Mouse (Mus musculus) limb, embryonic 12.5 days (tissue): Measurements from ENCODE around the gene Ivl. TPM values are rescaled to one million over a fixed set of nuclear protein-coding genes. Genes with fewer than 3 reads are reported as not detected.

Experiments
- ATAC-seq: fragments of 200-750 bp; cut with Nextera tagmentation; 2 replicates; pipeline ENCODE4 v1.8.0; 2017; ENCODE audit warnings: low read depth, moderate TSS enrichment; ENCODE audit not compliant: insufficient number of reproducible peaks, insufficient read depth, low FRiP score, low TSS enrichment
- H3K27ac ChIP-seq: fragments of 300-500 bp; sonication (generic); 2 replicates; pipeline ENCODE4 v1.5.1; 2016; ENCODE audit warnings: mild to moderate bottlenecking, moderate library complexity
- H3K27me3 ChIP-seq: fragments of 300-500 bp; sonication (generic); 2 replicates; pipeline ENCODE4 v1.6.1; 2016; ENCODE audit warnings: mild to moderate bottlenecking, moderate library complexity
- H3K36me3 ChIP-seq: fragments of 300-500 bp; sonication (generic); 2 replicates; pipeline ENCODE4 v1.6.1; 2016; ENCODE audit warnings: mild to moderate bottlenecking, moderate library complexity
- H3K4me1 ChIP-seq: fragments of 300-500 bp; sonication (generic); replicated peaks from 2 replicates; pipeline ENCODE4 v1.6.1; 2016
- H3K4me2 ChIP-seq: fragments of 300-500 bp; sonication (generic); 2 replicates; pipeline ENCODE4 v1.6.1; 2016; ENCODE audit warnings: mild to moderate bottlenecking, moderate library complexity
- H3K4me3 ChIP-seq: fragments of 300-500 bp; sonication (generic); replicated peaks from 2 replicates; pipeline ENCODE4 v1.5.1; 2016; ENCODE audit warnings: mild to moderate bottlenecking
- H3K9ac ChIP-seq: fragments of 300-500 bp; sonication (generic); replicated peaks from 2 replicates; pipeline ENCODE4 v1.6.1; 2016; ENCODE audit warnings: mild to moderate bottlenecking, moderate library complexity
- H3K9me3 ChIP-seq: fragments of 300-500 bp; sonication (generic); 2 replicates; pipeline ENCODE4 v1.6.1; 2016; ENCODE audit warnings: mild to moderate bottlenecking, moderate library complexity
- WGBS: fragments of 180-500 bp; shearing (Covaris S2); methylation state at CpG from one replicate; pipeline ENCODE4 v1.1.7; 2016; 5-methylcytosine and 5-hydroxymethylcytosine counted together
- polyA plus RNA-seq: library from polyadenylated mRNA; unstranded; fragments of >200 nt; fragmentation: Nextera tagmentation; extraction: Ambion mirVana; gene quantifications from 2 replicates; pipeline ENCODE4 v1.2.1, GENCODE M21; 2016

Gene Ivl
- polyA plus RNA-seq, 1 experiment from 2014 or later, result 0.18 TPM

GRCm38 (mm10) chr3:92583164-92583826, 9.8 kb upstream of the Ivl start:
- Histone ChIP-seq H3K4me1 (no peaks in the 10 kb centered on the region), H3K36me3 (no peaks in the 10 kb centered on the region), H3K9ac (no peak overlapping the region), H3K4me2 (no peak overlapping the region), H3K27me3 (no peaks in the 10 kb centered on the region), H3K4me3 (no peak overlapping the region), H3K9me3 (no peaks in the 10 kb centered on the region), H3K27ac (no peak overlapping the region)
- ATAC-seq, result no peak
- 72% methylated on average over 3 of the region's 3 CpGs for WGBS

DNA sequence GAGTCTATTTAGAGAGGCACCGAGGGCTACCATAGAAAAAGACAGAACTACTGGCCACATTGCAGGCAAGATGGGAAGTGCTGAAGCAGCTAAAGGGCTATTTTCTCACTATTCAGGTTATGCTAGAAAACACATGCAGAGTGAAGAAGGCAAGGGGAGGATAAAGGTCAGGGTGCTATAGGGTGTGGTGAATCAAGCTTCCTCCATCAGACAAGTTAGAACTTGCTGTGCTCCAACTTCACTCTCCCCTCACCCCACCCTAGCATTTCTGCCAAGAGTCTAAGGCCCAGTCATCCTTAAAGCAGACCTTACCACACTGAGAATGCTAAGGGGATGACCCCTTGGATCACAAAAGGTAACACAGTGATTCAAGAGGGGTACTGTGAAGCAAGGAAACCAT, 6.0 kb upstream of the Ivl start:
- Histone ChIP-seq H3K9ac (no peak overlapping the region), H3K4me1 (no peaks in the 10 kb centered on the region), H3K27me3 (no peaks in the 10 kb centered on the region), H3K4me2 (no peak overlapping the region), H3K9me3 (no peaks in the 10 kb centered on the region), H3K36me3 (no peaks in the 10 kb centered on the region), H3K27ac (no peak overlapping the region), H3K4me3 (no peak overlapping the region)
- 63% methylated on average over 1 of the region's 1 CpGs for WGBS
- no peak for ATAC-seq

DNA sequence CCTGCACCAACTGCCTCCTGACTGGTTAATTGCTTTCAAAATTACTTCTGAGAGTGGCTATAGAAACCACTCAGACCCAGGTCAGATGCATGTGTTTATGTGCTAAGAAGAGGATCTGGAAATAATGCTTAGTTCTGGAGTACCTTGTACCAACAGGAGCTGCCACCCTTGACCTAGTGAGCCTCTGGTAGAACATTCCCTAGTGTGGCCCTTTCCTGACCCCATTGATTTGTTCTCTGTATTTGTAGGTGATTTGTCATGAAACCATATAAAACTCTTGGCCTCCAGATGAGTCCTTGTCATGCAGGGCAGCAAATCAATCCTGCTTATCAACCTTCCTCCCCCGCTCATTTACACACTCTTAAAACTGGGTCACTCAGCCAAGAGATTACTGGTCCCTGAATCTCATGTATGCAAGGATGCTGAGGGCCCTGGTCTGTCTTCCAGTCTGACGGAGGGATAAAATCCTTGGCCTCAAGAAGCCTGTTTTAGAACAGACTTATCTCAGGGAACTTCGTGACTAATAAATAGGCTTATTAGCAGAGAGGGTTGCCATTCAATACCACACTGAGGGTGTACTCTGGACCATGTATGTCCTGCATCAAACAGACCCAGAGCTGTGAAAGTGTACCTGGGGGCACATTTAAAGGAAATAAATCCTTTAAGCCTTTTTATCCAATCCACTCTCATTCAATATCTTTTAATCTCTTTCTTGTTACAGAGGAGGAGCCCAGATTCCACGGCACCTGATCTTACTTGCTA, 5.3 kb upstream of the Ivl start:
- no peaks in the 10 kb centered on the region for H3K27me3 ChIP-seq
- H3K27ac ChIP-seq, result no peak overlapping the region
- no peak for ATAC-seq
- no peaks in the 10 kb centered on the region for H3K9me3 ChIP-seq
- no peak overlapping the region for H3K4me3 ChIP-seq
- no peaks in the 10 kb centered on the region for H3K36me3 ChIP-seq
- H3K4me1 ChIP-seq, result no peaks in the 10 kb centered on the region
- H3K4me2 ChIP-seq, result no peak overlapping the region
- no peak overlapping the region for H3K9ac ChIP-seq
- 69% methylated on average over 4 of the region's 4 CpGs for WGBS

DNA sequence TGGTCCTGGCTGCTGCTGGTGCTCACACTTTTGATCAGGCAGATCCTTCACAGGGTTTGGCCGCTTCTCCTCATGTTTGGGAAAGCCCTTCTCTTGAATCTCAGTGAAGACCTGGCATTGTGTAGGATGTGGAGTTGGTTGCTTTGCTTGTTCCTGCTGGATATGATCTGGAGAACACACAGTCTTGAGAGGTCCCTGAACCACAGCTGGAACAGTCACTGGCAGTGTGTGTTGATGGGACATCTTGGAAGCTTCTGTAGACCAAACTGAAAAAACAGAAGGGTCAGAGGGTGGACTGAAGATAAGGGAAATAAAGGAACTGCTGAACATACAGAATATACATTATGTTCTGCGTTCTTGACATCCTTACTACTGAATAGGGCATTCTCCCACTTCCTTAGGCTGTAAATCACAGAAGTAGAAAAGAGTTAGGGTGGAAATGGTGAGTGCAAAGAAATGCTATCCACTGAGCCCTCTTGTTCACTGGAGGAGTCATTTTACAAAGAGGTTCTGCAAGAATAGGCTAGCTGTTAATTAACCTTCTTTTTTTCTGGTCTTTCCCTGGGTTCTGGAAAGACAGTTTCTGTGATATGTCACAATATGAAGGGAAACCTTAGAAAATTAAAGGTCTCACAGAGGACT, 900 bp downstream of the Ivl start:
- Histone ChIP-seq H3K4me2 (no peak overlapping the region), H3K4me1 (no peaks in the 10 kb centered on the region), H3K9me3 (no peaks in the 10 kb centered on the region), H3K27ac (no peak overlapping the region), H3K27me3 (no peaks in the 10 kb centered on the region), H3K36me3 (no peaks in the 10 kb centered on the region), H3K9ac (no peak overlapping the region), H3K4me3 (no peak overlapping the region)
- ATAC-seq, result no peak
- WGBS, result 59% methylated on average over 2 of the region's 2 CpGs

DNA sequence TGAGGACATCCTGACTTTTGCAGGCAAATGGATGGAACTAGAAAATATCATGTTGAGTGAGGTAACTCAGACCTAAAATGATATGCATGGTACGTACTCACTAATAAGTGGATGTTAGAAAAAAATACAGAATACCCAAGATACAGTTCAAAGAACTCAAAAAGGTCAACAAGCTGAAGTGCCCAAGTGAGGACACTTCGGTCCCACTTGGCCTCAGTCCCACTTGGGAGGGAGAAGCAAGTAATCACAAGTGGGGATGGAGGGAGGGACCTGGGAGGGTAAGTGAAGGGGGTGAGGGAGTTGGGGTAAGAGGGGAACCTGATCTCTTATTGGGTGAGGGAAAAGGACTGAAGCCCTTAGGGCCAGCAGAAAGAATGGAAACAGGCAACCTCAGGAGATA, 4.8 kb downstream of the Ivl start:
- Histone ChIP-seq H3K4me1 (no peaks in the 10 kb centered on the region), H3K36me3 (no peaks in the 10 kb centered on the region), H3K27me3 (no peaks in the 10 kb centered on the region), H3K4me2 (no peak overlapping the region), H3K27ac (no peak overlapping the region), H3K4me3 (no peak overlapping the region), H3K9me3 (no peaks in the 10 kb centered on the region), H3K9ac (no peak overlapping the region)
- WGBS, result 93% methylated on average over 2 of the region's 2 CpGs
- ATAC-seq, result no peak

DNA sequence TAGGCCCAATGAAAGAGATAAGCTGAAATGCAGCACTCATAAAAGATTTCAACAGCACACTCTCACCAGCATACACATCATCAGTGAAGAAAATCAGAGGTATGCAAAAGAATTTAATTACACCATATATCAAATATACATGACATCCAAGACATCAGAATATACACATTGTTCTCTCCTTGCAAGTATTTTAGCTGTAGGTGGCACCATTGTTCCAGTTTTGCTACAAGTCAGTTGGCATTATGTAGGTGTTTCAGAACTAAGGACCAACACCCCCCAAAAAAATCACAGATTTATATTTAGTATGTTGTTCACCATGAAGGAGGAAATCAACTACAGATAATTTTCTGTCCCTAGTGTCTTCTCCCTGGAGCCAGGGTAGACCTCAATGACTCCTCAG, 8.1 kb downstream of the Ivl start:
- Histone ChIP-seq H3K9me3 (no peaks in the 10 kb centered on the region), H3K27me3 (no peaks in the 10 kb centered on the region), H3K9ac (no peak overlapping the region), H3K36me3 (no peaks in the 10 kb centered on the region), H3K4me1 (no peaks in the 10 kb centered on the region), H3K27ac (no peak overlapping the region), H3K4me2 (no peak overlapping the region), H3K4me3 (no peak overlapping the region)
- ATAC-seq, result no peak

DNA sequence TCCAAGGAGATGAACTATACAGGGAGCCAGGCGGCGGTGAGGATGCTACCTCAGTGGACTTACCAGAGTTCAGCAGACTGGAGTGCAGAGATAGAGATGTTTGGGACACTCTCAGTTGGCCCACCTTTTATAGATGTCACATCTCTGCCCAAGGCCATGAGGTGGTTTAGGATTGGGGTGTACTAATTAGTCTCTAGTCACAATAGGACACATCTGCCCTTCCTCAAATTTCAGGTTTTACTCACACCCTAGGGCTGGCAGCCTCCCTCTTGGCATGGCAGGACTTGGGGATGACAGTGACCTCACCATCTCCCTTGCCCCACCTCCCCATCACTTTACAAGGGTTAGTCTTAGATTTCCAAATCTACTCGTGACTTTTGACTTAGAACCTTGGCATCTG, 39.1 kb downstream of the Ivl start, which contains the start of gene 2310046K23Rik:
2310046K23Rik (minus strand) TSS at position 101 of the 400 bp plus-strand sequence.
- ATAC-seq, result no peak
- Histone ChIP-seq H3K9me3 (no peaks in the 10 kb centered on the region), H3K4me1 (no peaks in the 10 kb centered on the region), H3K4me2 (no peak within 1 kb of the TSS), H3K4me3 (no peak within 1 kb of the TSS), H3K27me3 (no peaks in the 10 kb centered on the region), H3K27ac (no peak within 1 kb of the TSS), H3K36me3 (no peaks in the 10 kb centered on the region), H3K9ac (no peak within 1 kb of the TSS)
- WGBS, result 91% methylated on average over 3 of the region's 3 CpGs

Other genes with a start within 250 kb of the Ivl start
- gene Sprr2d, start 234.6 kb downstream of the Ivl start, polyA plus RNA-seq, result not detected in 2 replicates
- not detected in 2 replicates for gene Sprr2e, start 221.6 kb downstream of the Ivl start, polyA plus RNA-seq
- gene Sprr2f, start 208.5 kb downstream of the Ivl start, polyA plus RNA-seq, result not detected in 2 replicates
- not detected in 2 replicates for gene Sprr2h, start 188.1 kb downstream of the Ivl start, polyA plus RNA-seq
- not detected in 2 replicates for gene Sprr2i, start 165.7 kb downstream of the Ivl start, polyA plus RNA-seq
- not detected in 2 replicates for gene Sprr2j-ps, start 155.7 kb downstream of the Ivl start, polyA plus RNA-seq
- 6.4 and 7.6 TPM in 2 replicates for gene Gm9774, start 144.3 kb downstream of the Ivl start, polyA plus RNA-seq
- gene Sprr2k, start 141.2 kb downstream of the Ivl start, polyA plus RNA-seq, result not detected in 2 replicates
- gene Sprr1b, start 134.9 kb downstream of the Ivl start, polyA plus RNA-seq, result not detected in 2 replicates
- gene Sprr3, start 115.0 kb downstream of the Ivl start, polyA plus RNA-seq, result not detected in 2 replicates
- gene Sprr1a, start 87.8 kb downstream of the Ivl start, polyA plus RNA-seq, result not detected in 2 replicates
- not detected in 2 replicates for gene Sprr4, start 73.2 kb downstream of the Ivl start, polyA plus RNA-seq
- gene 2310046K23Rik, start 39.2 kb downstream of the Ivl start, polyA plus RNA-seq, result not detected in 2 replicates
- gene Smcp, start 15.3 kb upstream of the Ivl start, polyA plus RNA-seq, result not detected in 2 replicates
- not detected in 2 replicates for gene 2210017I01Rik, start 33.8 kb upstream of the Ivl start, polyA plus RNA-seq
- not detected in 2 replicates for gene Lce6a, start 47.9 kb upstream of the Ivl start, polyA plus RNA-seq
- gene Lce1a1, start 74.6 kb upstream of the Ivl start, polyA plus RNA-seq, result not detected in 2 replicates
- not detected in 2 replicates for gene Lce1b, start 83.2 kb upstream of the Ivl start, polyA plus RNA-seq
- not detected in 2 replicates for gene Lce1a2, start 96.6 kb upstream of the Ivl start, polyA plus RNA-seq
- gene Lce1c, start 105.5 kb upstream of the Ivl start, polyA plus RNA-seq, result not detected in 2 replicates
- not detected in 2 replicates for gene Lce1d, start 113.5 kb upstream of the Ivl start, polyA plus RNA-seq
- gene Lce1e, start 135.3 kb upstream of the Ivl start, polyA plus RNA-seq, result not detected in 2 replicates
- gene Lce1f, start 146.6 kb upstream of the Ivl start, polyA plus RNA-seq, result not detected in 2 replicates
- not detected in 2 replicates for gene Gm38119, start 165.4 kb upstream of the Ivl start, polyA plus RNA-seq
- not detected in 2 replicates for gene Lce1g, start 178.6 kb upstream of the Ivl start, polyA plus RNA-seq
- not detected in 2 replicates for gene Lce1h, start 191.3 kb upstream of the Ivl start, polyA plus RNA-seq
- not detected in 2 replicates for gene Lce1i, start 205.2 kb upstream of the Ivl start, polyA plus RNA-seq
- gene Lce1j, start 216.8 kb upstream of the Ivl start, polyA plus RNA-seq, result not detected in 2 replicates
- not detected in 2 replicates for gene Lce1k, start 234.2 kb upstream of the Ivl start, polyA plus RNA-seq